Mouse (Mus musculus) urinary bladder, adult 2 months (tissue): Measurements from ENCODE around the gene Mapt. TPM values are rescaled to one million over a fixed set of nuclear protein-coding genes. Genes with fewer than 3 reads are reported as not detected.

ENCODE experiments used
- DNase-seq: peaks from one replicate; pipeline ENCODE4 v3.0.0; 2022; ENCODE audit warnings: low spot score
- polyA plus RNA-seq: library from polyadenylated mRNA; depleted of rRNA; stranded (reverse); fragments of >200 nt; gene quantifications from 2 replicates; pipeline ENCODE4 v1.2.3, GENCODE M21; 2012; rRNA removed

Mapt gene
- polyA plus RNA-seq, 1 experiment = 1.5 TPM

DNA sequence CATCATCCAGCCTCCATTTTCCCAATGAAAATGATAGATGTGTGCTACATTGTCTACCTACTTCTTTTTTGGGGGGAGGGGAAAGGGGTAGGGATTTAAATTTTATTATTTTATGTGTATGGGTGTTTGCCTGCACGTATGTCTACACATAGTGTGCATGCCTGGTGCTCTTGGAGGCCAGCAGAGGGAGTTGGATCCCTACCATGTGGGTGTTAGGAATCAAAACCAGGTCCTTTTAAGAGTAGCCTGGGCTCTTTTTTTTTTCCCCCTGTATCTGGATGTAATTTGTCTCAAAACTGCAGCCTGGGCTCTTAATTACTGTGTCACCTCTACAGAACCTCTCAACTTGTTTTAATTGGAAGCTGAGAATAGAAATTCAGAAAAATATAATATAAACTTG lies 148.4 kb downstream of the Mapt start:
- DNase-seq = no peak

Other genes with a start within 250 kb of the Mapt start
- 0.04 and 0.08 TPM in 2 replicates for gene Crhr1, start 98.5 kb upstream of the Mapt start, polyA plus RNA-seq
- gene Sppl2c, start 45.1 kb upstream of the Mapt start, polyA plus RNA-seq = not detected in 2 replicates
- gene Kansl1, start 237.5 kb downstream of the Mapt start, polyA plus RNA-seq = 44.5 and 47.8 TPM in 2 replicates